Mouse (Mus musculus): ENCODE measurements around the gene S1pr4.

The S1pr4 gene

GRCm38 (mm10) chr10:81519227-81519977 is 19.5 kb upstream of the S1pr4 start:
- DNase-seq (ENCODE audit: low spot score), result no peak

DNA sequence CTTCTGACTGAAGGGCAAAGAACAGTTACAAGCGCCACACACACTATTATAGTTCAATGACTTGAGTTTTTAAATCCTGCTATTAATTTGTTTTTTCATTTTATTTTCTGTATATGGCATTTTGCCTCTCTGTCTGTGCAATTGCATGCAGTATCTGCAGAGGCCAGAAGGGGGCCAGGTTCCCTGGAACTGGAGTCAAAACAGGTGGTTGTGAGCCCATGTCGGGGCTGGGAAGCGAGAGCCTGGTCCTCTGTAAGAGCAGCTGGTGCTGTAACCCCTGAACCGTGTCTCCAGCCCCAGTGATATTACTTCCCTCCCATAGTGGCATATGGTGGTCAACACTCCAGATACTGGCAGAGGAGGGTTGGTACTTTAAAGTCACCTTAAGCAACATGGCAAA is 18.6 kb upstream of the S1pr4 start:
- peak; percentile 63 for DNase-seq (ENCODE audit: low spot score)

- DNase-seq (ENCODE audit: low spot score), result no peak
These were observed 17.3 kb upstream of the S1pr4 start for GRCm38 (mm10) chr10:81517227-81517626.

GRCm38 (mm10) chr10:81513798-81514197 is 13.9 kb upstream of the S1pr4 start:
- DNase-seq (ENCODE audit: low spot score), result no peak

- no peak for DNase-seq (ENCODE audit: low spot score)
These were observed 10.4 kb upstream of the S1pr4 start for GRCm38 (mm10) chr10:81510246-81510810.

GRCm38 (mm10) chr10:81507691-81508489 is 8.0 kb upstream of the S1pr4 start:
- DNase-seq (ENCODE audit: low spot score), result no peak

DNA sequence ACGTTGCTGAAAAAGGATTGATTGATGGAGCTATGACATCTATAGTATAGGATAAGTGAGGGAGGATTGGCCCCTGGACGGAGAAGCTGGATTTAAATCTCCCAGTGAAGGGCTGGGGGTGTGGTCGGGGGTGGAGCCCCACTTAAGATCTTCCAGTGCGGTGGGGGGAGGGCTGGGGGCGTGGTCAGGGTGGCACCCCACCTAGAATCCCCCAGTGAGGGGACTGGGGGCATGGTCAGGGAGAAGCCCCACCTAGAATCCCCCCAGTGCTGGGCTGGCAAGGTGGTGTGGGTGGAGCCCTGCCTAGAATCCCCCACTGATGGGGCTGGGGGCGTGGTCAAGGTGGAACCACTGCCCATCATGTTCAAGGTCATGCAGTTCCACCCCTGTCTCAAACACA is 7.2 kb upstream of the S1pr4 start:
- DNase-seq (ENCODE audit: low spot score), result no peak

DNA sequence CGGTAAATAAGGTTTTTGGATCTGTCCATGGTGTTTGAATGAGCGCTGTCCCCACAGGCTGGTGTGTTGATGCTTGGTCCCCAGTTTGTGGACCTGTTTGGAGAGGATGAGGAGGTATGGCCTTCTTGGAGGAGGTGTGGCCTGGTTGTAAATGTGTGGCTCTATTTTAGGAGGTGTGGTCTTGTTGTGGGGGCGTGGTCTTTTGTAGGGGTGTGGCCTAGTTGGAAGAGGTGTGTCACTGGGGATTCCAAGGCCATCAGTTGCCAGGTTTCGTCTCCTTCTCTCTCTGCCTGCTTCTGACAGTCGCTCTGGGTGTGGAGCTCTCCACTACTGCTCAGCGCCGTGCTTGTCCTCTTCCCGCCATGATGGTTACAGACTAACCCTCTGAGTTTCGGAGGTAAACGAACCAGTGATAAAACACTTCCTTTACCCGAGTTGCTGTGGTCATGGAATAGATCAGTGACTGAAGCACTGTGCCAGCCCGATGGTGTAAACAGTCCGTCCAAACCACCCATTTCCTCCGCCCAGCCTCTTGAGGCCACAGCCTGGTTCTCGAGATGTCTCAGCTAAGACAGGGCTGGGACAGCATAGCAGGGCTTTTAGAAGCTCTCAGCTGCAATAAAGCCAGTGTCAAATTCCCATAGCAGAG is 5.2 kb upstream of the S1pr4 start:
- DNase-seq (ENCODE audit: low spot score), result no peak

GRCm38 (mm10) chr10:81502658-81503057 is 2.7 kb upstream of the S1pr4 start:
- peak; percentile 83 for DNase-seq (ENCODE audit: low spot score)

DNA sequence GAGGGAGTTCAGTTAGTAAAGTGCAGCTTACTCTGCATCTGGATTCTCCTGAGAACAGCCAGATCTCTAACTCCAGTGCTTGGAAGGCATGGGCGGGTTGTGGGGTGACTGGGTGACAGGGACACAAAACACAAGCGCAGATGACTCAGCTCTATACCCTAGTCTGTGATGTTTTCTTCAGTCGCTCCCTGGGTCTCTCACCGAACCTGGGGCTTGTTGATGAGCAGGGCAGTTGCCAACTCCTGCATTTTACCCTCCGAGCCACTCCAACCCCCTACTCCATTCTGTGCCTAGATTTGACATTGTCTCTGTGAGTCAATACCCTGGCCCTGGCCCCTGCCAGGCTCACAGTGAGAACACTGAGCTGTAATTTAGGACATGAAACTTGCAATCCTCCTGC is 1.9 kb upstream of the S1pr4 start:
- DNase-seq (ENCODE audit: low spot score), result no peak

DNA sequence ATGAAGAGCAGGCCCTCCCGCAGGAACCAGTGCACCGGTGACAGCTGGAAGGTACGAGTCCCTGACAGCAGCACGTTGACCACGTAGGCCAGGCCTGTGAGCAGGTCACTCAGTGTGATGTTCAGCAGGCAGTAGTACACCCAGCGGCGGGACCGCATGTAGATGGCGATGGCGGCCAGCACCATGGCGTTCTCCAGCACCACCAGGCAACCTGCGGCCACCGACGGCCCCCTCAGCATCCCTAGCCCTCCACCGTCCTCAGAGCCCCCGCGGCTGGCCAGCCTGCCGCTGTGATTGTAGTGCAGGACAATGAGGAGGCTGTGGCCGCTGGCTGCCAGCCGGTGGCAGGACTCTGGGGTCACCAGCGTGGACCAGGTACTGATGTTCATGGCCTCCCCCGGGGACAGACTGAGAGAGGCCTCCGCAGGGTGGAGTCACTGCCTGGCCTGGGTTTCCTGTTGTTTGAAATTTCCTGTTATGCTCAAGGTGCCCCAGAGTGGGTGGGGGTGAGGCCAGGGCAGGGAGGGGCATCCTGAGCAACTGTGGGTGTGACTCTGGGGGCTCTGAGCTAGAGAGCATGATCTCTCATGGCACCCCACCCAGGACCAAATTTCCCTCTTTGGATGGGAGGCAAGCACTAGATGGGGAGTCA is 556 bp downstream of the S1pr4 start:
- no peak for DNase-seq (ENCODE audit: low spot score)

DNA sequence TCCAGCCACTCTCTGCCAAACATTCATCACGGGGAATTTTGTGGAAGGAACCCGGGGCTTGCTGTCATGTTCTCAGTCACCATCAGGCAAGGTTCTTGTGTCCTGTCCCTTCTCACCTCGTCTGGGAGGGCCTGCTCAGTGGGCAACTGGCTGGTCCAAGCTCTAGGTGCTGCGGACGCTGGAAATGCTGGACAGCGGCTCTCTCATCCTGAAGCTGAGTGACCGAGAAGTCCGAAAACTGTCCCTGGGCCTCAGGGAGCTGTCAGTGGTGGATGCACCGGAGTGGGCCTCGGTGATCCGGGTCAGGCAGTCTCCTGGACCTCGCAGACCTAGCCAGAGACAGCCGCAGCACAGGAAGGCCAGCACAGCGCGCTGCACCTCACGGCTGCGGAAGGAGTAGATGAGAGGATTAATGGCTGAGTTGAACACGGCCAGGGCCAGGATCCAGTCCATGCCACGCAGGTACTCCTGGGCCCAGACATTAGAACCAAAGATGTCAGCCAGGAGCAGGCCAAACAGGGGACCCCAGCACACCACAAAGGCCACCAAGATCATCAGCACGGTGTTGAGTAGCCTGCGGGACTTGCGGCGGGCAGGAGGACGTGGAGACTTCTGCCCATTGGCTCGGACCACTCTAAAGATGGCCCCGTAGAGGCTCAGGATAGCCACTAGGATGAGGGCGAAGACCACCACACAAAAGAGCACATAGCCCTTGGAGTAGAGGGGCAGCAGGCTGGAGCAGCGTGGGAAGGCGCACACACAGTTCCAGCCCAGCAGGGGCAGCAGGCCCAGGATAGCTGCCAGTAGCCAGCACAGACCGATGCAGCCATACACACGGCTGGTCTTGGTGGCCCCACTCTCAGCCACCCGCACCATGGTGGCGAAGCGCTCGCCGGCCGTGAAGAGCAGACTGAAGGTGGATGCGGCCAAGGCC is 1.3 kb downstream of the S1pr4 start:
- DNase-seq (ENCODE audit: low spot score), result no peak

- DNase-seq (ENCODE audit: low spot score), result no peak
These were observed 2.3 kb downstream of the S1pr4 start for GRCm38 (mm10) chr10:81497401-81498270.

DNA sequence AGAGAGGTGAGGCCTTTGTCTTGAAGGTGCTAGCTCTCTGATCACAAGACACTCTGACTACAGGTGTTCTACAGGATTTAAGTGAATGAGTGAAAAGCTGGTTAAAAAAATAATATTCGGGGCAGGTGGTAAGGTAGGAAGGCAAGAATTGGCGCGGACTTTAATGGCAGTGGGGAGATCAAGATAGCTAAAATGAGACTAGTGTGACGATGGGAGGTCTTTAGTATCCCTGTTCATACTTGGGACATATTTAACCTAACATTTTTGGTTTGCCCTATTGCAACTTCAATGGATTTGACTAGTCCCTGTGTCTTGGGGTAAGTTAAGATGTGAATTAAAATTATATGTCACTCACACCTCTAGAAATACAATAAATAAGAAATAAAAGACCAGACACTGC is 3.0 kb downstream of the S1pr4 start:
- DNase-seq (ENCODE audit: low spot score), result no peak

DNA sequence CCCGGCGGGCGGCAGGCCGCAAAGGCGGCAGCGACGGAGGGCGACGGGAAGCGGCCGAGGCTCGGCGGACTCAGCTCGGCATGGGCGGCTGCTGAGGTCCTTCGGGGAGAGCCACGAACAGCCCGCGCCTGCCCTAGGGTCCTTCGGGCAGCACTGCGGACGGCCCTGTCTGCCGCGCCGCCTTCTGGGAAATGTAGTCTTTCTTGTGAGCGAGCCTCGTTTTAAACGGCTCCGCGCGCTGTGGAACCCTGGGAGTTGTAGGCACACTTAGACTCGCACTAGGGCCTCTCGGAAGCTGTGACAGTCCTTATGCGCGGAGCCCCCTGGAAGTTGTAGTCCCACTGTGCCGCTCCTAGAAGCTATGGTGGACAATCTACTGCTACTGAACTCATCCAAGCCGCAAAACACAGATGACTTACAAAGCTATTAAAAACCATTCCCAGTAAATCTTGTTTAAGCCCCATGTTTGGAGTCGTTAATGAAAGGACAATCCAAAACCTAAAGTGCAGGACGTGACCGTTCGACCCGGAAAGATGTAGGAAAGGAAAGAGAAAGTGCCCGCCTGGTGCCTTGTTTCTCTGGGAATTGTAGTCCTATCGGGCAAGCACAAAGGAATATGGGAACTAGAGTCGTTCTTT is 3.5 kb downstream of the S1pr4 start, which contains the start of gene Ncln:
Gene Ncln (minus strand): TSS at position 129 of the 638 bp plus-strand sequence.
- DNase-seq (ENCODE audit: low spot score), result peak; percentile 97

DNA sequence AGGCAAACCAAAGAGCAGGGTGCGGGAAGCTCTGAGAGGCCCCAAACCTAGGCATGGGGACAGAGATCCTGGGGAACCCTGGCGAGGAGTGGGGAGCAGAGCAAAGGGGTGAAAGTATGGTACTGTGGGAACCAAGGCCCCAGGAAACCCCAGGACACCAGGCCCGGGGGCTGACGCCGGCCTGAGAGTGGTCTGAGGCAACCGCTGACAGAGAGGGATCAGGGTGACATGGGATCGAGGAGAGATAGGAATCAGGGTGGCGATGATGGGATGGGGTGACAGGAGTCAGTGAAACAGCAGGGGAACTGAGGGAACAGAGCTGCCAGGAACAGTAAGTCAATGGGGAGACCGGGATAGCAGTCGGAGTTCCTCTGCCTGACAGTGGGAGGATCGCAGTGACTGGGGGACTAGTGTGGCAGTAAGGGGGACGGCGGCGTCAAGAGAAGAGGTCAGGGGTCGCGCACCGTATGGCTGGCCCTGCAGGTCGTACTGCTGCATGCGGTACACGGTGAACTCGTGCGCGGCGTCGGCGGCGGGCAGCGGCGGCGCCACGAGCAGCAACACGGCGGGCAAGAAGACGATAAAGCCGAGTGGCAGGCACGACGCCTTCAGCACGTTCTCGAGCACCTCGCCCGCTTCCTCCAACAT is 4.2 kb downstream of the S1pr4 start:
- no peak for DNase-seq (ENCODE audit: low spot score)

DNA sequence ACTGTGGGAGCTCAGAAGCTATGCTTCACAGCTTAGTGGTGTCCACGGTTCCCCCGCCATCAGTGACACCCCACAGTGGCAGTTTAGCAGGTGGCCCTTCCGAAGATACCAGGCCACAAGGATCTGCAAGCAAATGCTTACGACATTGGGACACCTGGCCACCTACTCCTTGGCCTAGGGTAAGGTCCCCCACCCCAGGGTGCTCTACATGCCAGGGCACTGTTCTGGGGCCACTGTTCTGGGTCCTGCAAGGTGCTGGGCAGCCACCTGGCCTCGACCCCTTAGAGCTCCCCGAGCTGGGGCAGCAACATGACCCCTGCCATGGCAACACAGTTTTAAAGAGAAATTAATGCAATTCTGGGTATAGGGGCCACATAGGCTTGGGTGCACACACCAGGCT is 4.8 kb downstream of the S1pr4 start:
- no peak for DNase-seq (ENCODE audit: low spot score)

- DNase-seq (ENCODE audit: low spot score), result no peak
These were observed 5.5 kb downstream of the S1pr4 start for GRCm38 (mm10) chr10:81494260-81495041.
